Mouse (Mus musculus): ENCODE measurements at regions not wholly inside any gene's neighbourhood (a gene's known extent, or its start where the extent isn't known, plus 50 kb on each side); places are given as distances from the start of the nearest gene placed in this dataset.

- no peak for DNase-seq (ENCODE audit: low spot score)
Observed at GRCm38 (mm10) chr15:27270203-27270602, 196.3 kb upstream of the Ank start.

- DNase-seq (ENCODE audit: low spot score) = no peak
Observed at GRCm38 (mm10) chr15:27282279-27282678, 184.2 kb upstream of the Ank start.

GRCm38 (mm10) chr15:27303856-27304255 lies 162.6 kb upstream of the Ank start:
- DNase-seq (ENCODE audit: low spot score) = no peak

- DNase-seq (ENCODE audit: low spot score) = peak; percentile 12
Observed at GRCm38 (mm10) chr15:27304256-27304655, 162.2 kb upstream of the Ank start.

- no peak for DNase-seq (ENCODE audit: low spot score)
Observed at GRCm38 (mm10) chr15:27305035-27305434, 161.4 kb upstream of the Ank start.

GRCm38 (mm10) chr15:27308639-27309038 lies 157.8 kb upstream of the Ank start:
- no peak for DNase-seq (ENCODE audit: low spot score)

- peak; percentile 53 for DNase-seq (ENCODE audit: low spot score)
Observed at GRCm38 (mm10) chr15:27315964-27316745, 150.3 kb upstream of the Ank start.

GRCm38 (mm10) chr15:27316746-27317129 lies 149.7 kb upstream of the Ank start:
- DNase-seq (ENCODE audit: low spot score) = no peak

GRCm38 (mm10) chr15:27321915-27322665 lies 144.4 kb upstream of the Ank start:
- no peak for DNase-seq (ENCODE audit: low spot score)

- peak; percentile 81 for DNase-seq (ENCODE audit: low spot score)
Observed at GRCm38 (mm10) chr15:27325847-27326548, 140.5 kb upstream of the Ank start.

- DNase-seq (ENCODE audit: low spot score) = no peak
Observed at GRCm38 (mm10) chr15:27326549-27326876, 140.0 kb upstream of the Ank start.

- no peak for DNase-seq (ENCODE audit: low spot score)
Observed at GRCm38 (mm10) chr15:27327744-27328143, 138.7 kb upstream of the Ank start.

- DNase-seq (ENCODE audit: low spot score) = no peak
Observed at GRCm38 (mm10) chr15:27328441-27328840, 138.0 kb upstream of the Ank start.

GRCm38 (mm10) chr15:27340070-27340469 lies 126.4 kb upstream of the Ank start:
- no peak for DNase-seq (ENCODE audit: low spot score)

GRCm38 (mm10) chr15:27341518-27341976 lies 124.9 kb upstream of the Ank start:
- DNase-seq (ENCODE audit: low spot score) = no peak

GRCm38 (mm10) chr15:27358441-27358840 lies 108.0 kb upstream of the Ank start:
- no peak for DNase-seq (ENCODE audit: low spot score)

- no peak for DNase-seq (ENCODE audit: low spot score)
Observed at GRCm38 (mm10) chr15:27359271-27359670, 107.2 kb upstream of the Ank start.

GRCm38 (mm10) chr15:27374517-27374916 lies 92.0 kb upstream of the Ank start:
- DNase-seq (ENCODE audit: low spot score) = no peak

- no peak for DNase-seq (ENCODE audit: low spot score)
Observed at GRCm38 (mm10) chr15:27378601-27379094, 87.8 kb upstream of the Ank start.

GRCm38 (mm10) chr15:27380436-27380945 lies 86.0 kb upstream of the Ank start:
- DNase-seq (ENCODE audit: low spot score) = no peak

GRCm38 (mm10) chr15:27381565-27381964 lies 84.9 kb upstream of the Ank start:
- DNase-seq (ENCODE audit: low spot score) = peak; percentile 32

GRCm38 (mm10) chr15:27390567-27390966 lies 75.9 kb upstream of the Ank start:
- DNase-seq (ENCODE audit: low spot score) = no peak
